Mouse (Mus musculus) lung, adult 2 months (tissue): ENCODE measurements at regions not wholly inside any gene's neighbourhood (a gene's known extent, or its start where the extent isn't known, plus 50 kb on each side); places are given as distances from the start of the nearest gene placed in this dataset.

Experiments
- DNase-seq: peaks from one replicate; pipeline ENCODE4 v3.0.0; 2022
- H3K4me1 ChIP-seq: fragments of 200-500 bp; 2 replicates; pipeline ENCODE4 v1.6.1; 2011; ENCODE audit warnings: low read length; ENCODE audit not compliant: control insufficient read depth, insufficient read depth
- H3K4me3 ChIP-seq: fragments of 200-500 bp; replicated peaks from 2 replicates; pipeline ENCODE3; 2011; ENCODE audit warnings: low read depth, mild to moderate bottlenecking, control low read depth, low read length; ENCODE audit errors: extremely low read depth
- CTCF ChIP-seq: fragments of 200-500 bp; IDR thresholded peaks from 2 replicates; pipeline ENCODE4 v1.5.1; 2011; ENCODE audit warnings: mild to moderate bottlenecking, low read length, control low read depth; ENCODE audit not compliant: insufficient read depth
- POLR2A ChIP-seq: fragments of 200-500 bp; IDR thresholded peaks from 2 replicates; pipeline ENCODE4 v1.6.1; 2011; ENCODE audit warnings: low read depth, mild to moderate bottlenecking, control low read depth, low read length, borderline replicate concordance; ENCODE audit errors: extremely low read depth
- WGBS: fragments of 180-500 bp; shearing (Covaris S2); methylation state at CpG from one replicate; pipeline ENCODE4 v1.1.7; 2018; 5-methylcytosine and 5-hydroxymethylcytosine counted together

- Histone ChIP-seq H3K4me1 (no peaks in the 10 kb centered on the region), H3K4me3 (no peak overlapping the region)
- 58% methylated on average over 7 of the region's 7 CpGs for WGBS
- DNase-seq = no peak
- no peak for TF ChIP-seq CTCF
- no peak for TF ChIP-seq POLR2A
Observed at GRCm38 (mm10) chr12:73830122-73830521, 71.1 kb upstream of the Hif1a start.

GRCm38 (mm10) chr12:73830551-73831203 lies 70.5 kb upstream of the Hif1a start:
- no peak overlapping the region for H3K4me3 ChIP-seq
- no peak for DNase-seq
- no peak for TF ChIP-seq POLR2A
- no peak for TF ChIP-seq CTCF
- no peaks in the 10 kb centered on the region for H3K4me1 ChIP-seq
- WGBS = 81% methylated on average over 10 of the region's 10 CpGs

GRCm38 (mm10) chr12:73831204-73831595 lies 70.0 kb upstream of the Hif1a start:
- Histone ChIP-seq H3K4me1 (no peaks in the 10 kb centered on the region), H3K4me3 (no peak overlapping the region)
- no peak for DNase-seq
- 76% methylated on average over 7 of the region's 7 CpGs for WGBS
- TF ChIP-seq CTCF (no peak), POLR2A (no peak)

DNA sequence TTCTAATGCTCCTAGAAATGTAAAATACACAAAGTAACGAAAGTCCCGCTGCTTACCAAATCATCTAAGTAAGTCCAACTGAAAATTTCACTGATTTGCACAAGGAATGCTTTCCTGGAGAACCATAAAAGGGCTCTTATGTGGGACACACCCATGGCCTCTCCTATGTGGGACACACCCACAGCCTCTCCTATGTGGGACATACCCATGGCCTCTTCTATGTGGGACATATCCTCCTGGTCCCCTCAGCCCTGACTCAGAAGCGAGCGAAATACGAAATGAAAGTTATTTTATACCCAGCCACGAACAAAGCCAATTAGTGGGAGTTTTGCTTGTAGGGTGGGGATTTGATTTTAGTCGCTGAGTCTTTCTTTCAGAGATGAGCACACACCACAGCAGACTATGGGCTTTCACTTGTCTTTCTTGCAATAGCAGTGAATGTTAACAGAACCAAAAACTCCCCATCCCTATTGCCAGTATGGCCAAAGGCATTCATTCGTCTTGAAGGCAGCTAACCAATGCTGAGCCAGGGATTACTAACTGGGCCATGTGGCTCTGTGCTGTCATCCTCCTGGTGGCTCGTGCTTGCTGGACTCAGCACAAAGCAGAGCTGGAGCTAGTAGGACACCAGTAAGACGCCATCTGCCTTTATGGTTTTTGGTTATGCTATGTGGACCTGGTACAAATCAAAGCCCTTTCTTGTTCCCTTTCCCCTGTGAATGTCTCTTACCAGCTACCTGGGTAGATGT lies 69.4 kb upstream of the Hif1a start:
- DNase-seq = no peak
- WGBS = 87% methylated on average over 10 of the region's 10 CpGs

DNA sequence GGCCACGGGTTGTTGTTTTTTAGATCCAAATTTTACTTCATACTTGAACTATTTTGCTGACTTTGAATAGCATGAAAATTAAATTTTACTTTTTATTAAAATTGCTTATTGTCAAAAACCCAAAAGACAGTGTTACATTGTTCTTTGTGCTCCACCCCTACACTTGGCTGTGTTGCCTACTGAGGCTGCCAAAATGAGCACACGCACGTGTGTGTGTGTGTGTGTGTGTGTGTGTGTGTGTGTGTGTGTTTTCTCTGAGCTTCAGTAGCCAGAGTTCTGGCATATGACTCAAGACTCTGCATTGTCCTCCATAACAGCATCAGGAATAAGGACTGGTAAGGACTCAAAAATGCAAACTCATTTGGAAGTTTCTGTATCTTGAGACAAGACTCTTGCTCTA lies 68.4 kb upstream of the Hif1a start:
- no peaks in the 10 kb centered on the region for H3K4me1 ChIP-seq
- DNase-seq = no peak
- WGBS = 54% methylated on average over 3 of the region's 3 CpGs
- TF ChIP-seq CTCF (no peak), POLR2A (no peak)
- H3K4me3 ChIP-seq = no peak overlapping the region

More for the DNA sequence above, 69.4 kb upstream of the Hif1a start:
- H3K4me1 ChIP-seq = no peaks in the 10 kb centered on the region
- H3K4me3 ChIP-seq = no peak overlapping the region
- no peak for TF ChIP-seq CTCF
- TF ChIP-seq POLR2A = no peak

DNA sequence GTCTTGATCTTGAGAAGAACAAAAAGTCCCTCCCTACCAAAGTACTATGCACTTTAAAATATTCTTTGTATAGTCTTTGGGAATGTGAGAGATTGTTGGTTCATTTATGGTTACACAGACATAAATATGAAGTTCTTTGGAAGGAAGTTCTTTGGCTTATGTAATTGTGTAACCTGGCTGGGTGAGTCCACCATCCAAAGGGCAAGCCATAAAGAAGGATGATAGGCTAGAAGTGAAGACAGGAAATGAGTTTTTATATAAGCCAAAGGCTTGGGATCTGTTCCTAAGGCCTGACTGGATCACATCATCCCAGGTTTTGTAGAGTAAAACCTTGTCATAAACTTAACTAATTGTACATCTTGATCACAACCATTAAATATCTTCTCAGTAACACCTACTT lies 65.0 kb upstream of the Hif1a start:
- DNase-seq = no peak
- H3K4me3 ChIP-seq = no peak overlapping the region
- TF ChIP-seq POLR2A = no peak
- TF ChIP-seq CTCF = no peak
- no peaks in the 10 kb centered on the region for H3K4me1 ChIP-seq

DNA sequence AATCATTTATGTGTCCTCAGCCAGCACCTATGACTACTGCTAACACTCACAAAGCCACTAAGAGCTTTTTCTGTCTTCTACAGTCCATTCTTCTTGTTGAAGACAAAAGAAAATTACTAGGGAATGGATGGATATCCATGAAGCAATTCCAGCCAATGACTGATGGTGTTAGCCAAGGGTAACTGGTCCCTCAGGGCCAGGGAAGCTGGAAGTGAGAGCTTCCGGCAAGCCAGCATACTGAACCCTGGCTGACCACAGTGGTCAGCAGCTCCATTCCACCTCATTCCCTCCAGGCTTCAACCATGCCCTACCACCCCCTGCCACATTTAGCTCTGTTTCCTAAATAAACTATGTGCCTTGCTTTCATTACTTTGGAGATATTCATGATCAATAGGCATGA lies 64.1 kb upstream of the Hif1a start:
- no peak overlapping the region for H3K4me3 ChIP-seq
- TF ChIP-seq POLR2A = no peak
- 85% methylated on average over 1 of the region's 1 CpGs for WGBS
- DNase-seq = no peak
- H3K4me1 ChIP-seq = no peaks in the 10 kb centered on the region

GRCm38 (mm10) chr12:73837921-73838320 lies 63.3 kb upstream of the Hif1a start:
- DNase-seq = no peak
- 67% methylated on average over 2 of the region's 2 CpGs for WGBS
- no peaks in the 10 kb centered on the region for H3K4me1 ChIP-seq
- H3K4me3 ChIP-seq = no peak overlapping the region
- no peak for TF ChIP-seq CTCF
- no peak for TF ChIP-seq POLR2A

DNA sequence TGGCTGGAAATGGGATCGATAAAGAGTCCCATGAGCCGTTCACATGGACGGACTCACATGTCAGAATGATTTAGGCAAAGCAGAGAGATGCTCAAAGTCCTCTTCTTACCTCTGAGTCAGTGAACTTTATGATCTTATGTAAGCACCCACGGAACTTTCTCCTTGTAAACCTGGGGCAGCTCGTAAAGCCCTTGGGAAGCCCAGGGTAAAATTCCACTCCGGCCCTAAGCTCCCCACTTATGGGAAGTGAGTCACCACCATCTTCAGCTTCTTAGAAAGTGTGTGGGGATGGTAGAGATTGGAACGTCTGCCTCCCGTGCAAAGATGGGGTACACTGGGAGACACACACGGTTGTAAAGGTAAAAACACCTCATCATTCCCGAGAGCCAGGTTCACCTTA lies 62.8 kb upstream of the Hif1a start:
- Histone ChIP-seq H3K4me1 (no peaks in the 10 kb centered on the region), H3K4me3 (no peak overlapping the region)
- DNase-seq = no peak
- 84% methylated on average over 10 of the region's 10 CpGs for WGBS
- TF ChIP-seq CTCF (no peak), POLR2A (no peak)
